Mouse (Mus musculus) gastrocnemius, postnatal 10 days (tissue): ENCODE results near the gene Ankrd6. TPM values are rescaled to one million over a fixed set of nuclear protein-coding genes. Genes with fewer than 3 reads are reported as not detected.

Experiments
- DNase-seq: peaks from one replicate; pipeline ENCODE4 v3.0.0; 2021; ENCODE audit warnings: mixed read lengths
- total RNA-seq, 2 experiments: library from RNA; stranded (reverse); gene quantifications; 2 replicates each; pipeline ENCODE4 v1.2.3; 2021

Gene Ankrd6
- total RNA-seq, 2 experiments from 2014 or later: 2.9 to 3.5 TPM

- no peak for DNase-seq
These were observed 90.3 kb downstream of the Ankrd6 start for GRCm38 (mm10) chr4:32860184-32860965.

- DNase-seq: no peak
These were observed 95.1 kb downstream of the Ankrd6 start for GRCm38 (mm10) chr4:32855580-32855979.

GRCm38 (mm10) chr4:32854956-32855355 lies 95.7 kb downstream of the Ankrd6 start:
- DNase-seq: no peak

- DNase-seq: no peak
These were observed 96.9 kb downstream of the Ankrd6 start for GRCm38 (mm10) chr4:32853609-32854188.

- DNase-seq: no peak
These were observed 97.8 kb downstream of the Ankrd6 start for GRCm38 (mm10) chr4:32852819-32853218.

- no peak for DNase-seq
These were observed 98.3 kb downstream of the Ankrd6 start for GRCm38 (mm10) chr4:32852294-32852693.

DNA sequence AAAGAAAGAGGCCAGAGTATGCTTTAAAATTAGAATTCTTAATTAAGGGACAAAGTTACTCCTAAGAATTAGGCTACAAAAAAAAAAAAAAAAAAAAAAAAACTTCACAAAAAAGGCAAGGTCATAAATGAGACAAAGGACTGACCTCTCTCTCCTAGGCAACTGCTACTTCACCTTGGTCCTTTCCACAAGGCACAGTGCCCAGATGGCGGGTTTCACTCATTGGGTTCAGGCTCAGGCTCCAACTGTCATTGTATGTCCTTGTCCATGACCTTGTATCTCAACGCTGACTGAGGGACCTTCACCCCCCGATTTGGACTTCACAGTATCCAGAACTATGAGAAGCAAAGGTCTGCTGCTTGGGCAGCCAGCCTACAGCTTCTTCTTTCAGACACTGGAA lies 112.2 kb downstream of the Ankrd6 start:
- no peak for DNase-seq

DNA sequence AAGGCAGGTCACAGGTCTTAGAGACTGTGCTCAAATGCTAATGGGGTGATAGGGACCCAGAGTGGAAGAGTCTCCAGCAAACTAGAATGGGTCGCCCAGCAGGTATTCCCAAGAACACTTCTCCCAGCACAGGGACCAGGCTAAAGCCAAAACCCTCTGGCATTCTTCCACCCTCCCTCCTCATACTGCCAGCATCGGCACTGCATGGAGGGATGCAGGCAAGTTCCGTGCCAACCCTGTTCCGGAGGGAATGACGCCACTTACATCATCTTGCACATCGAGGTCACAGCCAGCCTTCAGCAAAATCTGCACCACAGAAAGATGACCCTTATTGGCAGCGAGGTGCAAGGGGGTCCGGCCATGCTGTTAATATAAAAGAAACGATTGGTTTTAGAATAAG lies 114.6 kb downstream of the Ankrd6 start:
- DNase-seq: no peak

DNA sequence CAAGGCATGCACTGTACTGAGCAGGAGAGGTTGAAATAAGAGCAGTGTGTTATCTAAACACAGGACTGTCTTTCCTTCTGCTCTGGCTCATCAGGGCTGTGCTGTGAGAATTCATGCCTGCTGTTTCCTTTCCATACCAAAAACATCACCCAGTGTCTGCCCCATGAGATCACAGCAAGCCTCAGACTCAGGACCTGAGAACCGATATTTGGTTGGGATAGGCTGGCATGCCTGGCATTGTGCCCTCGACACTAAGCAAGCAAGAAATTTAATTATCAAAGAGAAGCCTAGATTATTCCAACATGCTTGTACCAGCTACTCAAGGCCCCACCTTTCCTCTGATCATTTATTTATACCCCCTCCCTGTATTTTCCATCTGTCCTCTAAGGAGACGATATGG lies 116.1 kb downstream of the Ankrd6 start:
- DNase-seq: no peak

- DNase-seq: no peak
These were observed 117.0 kb downstream of the Ankrd6 start for GRCm38 (mm10) chr4:32833494-32834282.

- DNase-seq: no peak
These were observed 121.3 kb downstream of the Ankrd6 start for GRCm38 (mm10) chr4:32829316-32829715.

DNA sequence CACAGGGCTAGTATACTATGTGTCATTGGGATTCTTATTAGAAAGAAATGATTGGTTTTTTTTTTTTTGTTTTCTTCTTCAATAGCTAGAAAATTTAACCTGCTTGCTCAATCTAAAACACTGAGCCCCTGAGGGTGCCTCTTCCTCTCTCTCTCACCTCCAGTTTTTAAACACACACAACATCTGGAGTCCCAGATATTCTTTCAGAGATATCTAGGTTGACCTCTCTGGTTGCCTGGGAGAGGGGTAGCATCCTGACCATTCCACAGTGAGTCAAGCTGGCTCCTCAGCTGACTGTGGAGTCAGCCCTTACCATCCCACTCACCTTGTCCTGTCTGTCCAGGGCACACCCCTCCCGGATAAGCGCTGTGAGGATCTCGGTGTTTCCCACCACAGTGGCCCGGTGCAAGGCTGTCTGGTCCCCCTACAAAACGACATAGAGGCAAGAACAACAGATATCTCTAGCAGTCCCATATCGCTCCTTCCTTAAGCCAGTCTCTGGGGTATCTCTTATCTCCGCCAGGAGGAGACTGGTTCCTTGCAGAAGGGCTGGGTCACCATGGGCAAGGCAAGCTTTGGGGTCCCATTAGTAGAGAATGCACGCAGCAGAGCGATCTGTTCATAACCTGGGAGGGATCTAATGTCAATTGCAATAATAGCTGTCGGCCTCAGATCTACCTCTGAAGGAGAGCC lies 122.1 kb downstream of the Ankrd6 start:
- DNase-seq: no peak

- DNase-seq: peak; percentile 55
These were observed 123.7 kb downstream of the Ankrd6 start for GRCm38 (mm10) chr4:32826925-32827324.

DNA sequence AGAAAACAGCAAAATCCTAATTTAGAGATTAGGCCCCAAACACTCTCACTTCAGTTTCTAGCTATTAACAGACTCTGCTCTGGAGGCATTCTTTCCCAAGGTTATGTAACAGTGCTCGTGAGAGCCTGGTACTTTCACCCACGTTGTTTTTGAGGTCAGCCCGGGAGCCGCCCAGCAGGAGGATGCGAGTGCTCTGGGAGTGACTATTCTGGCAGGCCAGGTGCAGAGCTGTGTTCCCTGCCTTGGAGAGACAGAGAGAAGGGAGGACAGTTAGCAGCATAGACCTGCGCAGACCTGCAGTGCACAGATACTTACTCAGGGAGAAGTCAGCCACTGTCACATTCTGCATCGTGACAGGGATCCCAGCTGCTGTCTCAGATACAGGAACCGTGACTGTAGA lies 126.4 kb downstream of the Ankrd6 start:
- no peak for DNase-seq

GRCm38 (mm10) chr4:32820676-32821075 lies 130.0 kb downstream of the Ankrd6 start:
- no peak for DNase-seq

- DNase-seq: no peak
These were observed 133.2 kb downstream of the Ankrd6 start for GRCm38 (mm10) chr4:32817478-32817877.

GRCm38 (mm10) chr4:32800577-32801170 lies 150.0 kb downstream of the Ankrd6 start:
- DNase-seq: no peak

- peak; percentile 71 for DNase-seq
These were observed 150.6 kb downstream of the Ankrd6 start, which contains the start of gene Lyrm2 for GRCm38 (mm10) chr4:32799966-32800576. Gene Lyrm2, plus strand, starts transcription at chr4:32800253.

- no peak for DNase-seq
These were observed 151.7 kb downstream of the Ankrd6 start for GRCm38 (mm10) chr4:32798976-32799375.

GRCm38 (mm10) chr4:32789020-32789419 lies 161.6 kb downstream of the Ankrd6 start:
- DNase-seq: no peak

GRCm38 (mm10) chr4:32787110-32787509 lies 163.5 kb downstream of the Ankrd6 start:
- no peak for DNase-seq

DNA sequence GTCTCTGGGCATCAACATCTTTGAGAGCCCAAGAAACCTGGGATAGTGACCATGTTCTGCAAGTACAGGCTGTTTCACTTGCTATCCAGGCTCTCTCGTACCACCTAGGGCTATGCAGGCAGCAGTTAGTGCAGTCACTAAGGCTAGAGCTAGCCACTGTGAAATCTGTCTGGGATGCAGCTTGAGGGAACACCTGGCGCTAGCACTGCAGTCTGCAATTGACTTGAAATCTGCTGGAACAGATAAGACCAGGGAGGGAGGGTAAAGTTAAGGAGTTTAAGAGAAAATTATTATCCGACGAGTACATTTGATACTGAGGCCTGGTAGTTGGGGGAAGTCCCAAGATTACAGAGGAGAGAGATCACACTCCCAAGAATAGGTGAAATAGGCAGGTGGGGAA lies 170.6 kb downstream of the Ankrd6 start:
- DNase-seq: no peak
